Mouse (Mus musculus): Measurements from ENCODE around the gene Retsat.

Gene Retsat

DNA sequence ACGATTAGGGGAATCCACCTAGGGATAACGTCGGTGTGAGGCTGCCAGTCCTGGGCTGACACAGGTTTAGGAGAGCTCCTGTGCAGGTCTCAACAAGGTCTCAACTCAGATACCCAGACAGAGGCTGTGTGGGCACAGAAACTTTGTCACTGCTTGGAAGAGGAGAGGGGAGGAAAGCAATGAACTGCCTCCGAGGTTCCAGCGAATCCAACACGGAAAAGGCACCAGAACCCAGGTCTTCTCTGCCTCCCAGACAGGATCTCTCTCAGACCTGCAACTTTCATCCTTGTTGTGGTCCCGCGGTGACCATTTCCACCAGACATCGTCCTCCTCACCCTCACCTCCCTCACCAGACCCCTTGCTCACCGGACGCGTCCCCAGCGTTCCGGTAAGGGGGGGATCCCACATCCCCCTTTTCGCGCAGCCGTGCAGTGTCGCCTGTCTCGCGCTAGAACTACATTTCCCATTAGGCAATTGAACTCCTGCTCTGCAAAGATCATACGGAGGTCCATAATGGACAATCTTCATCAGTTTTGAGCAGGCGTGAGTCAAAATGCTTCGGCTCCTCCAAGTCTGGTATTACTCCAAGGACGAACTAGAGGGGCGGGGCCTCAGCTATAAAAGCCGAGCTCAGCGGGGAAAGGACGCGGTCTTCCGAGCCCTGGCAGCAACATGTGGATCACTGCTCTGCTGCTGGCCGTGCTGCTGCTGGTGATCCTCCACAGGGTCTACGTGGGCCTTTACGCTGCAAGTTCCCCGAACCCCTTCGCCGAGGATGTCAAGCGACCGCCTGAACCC, at the start of gene Retsat, which contains the start of gene Elmod3:
TSS of gene Retsat (plus strand) at position 520 of the 798 bp plus-strand sequence.
TSS of gene Elmod3 (minus strand) at position 458 of the 798 bp plus-strand sequence.
- peak; percentile 93 for DNase-seq

DNA sequence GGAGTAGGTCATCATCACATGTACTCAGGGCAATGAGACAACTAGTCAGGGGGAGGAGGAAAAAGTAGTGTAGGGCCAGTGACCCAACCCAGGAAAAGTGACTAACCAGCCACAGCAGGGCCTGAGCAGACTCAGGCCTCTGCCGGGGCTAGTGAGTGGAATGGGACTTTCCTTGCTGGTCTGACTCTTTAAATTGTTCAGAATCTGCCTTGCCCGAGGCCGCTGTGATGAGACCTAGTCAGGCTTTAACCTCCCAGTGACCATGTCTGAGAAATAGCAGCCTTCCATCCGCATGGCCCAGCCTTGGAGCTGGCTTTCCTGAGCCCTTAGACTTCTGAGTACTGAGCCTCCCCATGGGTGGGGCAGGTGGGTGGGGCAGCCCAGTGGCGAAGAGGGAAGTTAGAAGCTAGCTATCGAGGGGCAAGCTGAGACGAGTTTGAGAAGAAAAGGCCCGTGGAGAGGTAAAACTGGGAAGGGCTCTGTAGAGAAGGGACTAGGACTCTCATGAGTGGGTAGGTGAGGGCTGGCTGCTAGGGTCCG, 49.2 kb upstream of the Retsat start:
- DNase-seq = no peak

DNA sequence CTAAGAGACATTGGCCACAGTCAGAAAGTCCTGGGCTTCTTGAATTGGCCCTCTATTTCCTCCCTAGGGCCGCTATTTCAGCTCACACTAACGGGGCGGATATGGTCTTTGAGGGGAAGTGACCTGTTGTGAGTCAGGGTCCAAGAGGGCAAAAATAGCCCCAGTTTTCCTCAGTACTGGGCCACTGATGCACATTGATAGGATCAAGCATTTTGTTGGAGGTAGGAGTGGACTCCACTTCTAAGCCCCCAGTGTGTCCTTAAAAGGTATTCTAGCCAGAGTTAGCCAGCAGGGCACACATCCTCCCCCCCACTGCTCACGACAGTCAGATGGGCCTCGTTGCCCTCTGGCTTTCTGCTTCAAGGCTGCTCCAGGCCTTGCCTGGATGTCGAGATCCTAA, 48.2 kb upstream of the Retsat start:
- no peak for DNase-seq

DNA sequence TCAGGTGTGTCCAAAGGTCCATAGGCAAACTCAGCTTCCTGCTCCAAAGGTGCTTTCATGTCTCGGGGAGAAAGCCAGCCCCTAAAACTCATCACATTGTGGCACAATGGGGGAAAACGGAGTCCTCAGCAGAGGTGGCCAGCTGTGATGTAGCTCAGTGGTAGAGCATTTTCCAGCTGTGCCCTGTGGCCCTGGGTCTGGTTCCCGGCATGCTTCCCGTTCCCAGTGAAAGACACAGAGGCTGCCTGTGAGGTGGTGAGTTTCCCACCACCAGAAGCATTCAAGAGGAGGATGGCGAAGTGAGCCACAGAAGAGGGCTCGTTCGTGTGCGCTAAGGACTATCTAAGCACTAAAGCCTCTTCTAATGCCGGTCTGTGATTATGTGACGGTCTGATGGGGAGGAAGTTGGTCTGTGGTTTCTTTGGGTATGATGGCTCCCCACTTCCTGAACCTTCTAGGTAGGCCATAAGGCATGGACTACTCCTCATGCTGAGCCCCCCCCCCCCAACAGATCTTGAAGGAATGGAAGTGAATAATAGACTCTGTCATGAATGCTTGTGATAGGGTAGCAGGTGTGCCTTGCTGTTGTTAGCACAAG, 47.7 kb upstream of the Retsat start:
- no peak for DNase-seq

DNA sequence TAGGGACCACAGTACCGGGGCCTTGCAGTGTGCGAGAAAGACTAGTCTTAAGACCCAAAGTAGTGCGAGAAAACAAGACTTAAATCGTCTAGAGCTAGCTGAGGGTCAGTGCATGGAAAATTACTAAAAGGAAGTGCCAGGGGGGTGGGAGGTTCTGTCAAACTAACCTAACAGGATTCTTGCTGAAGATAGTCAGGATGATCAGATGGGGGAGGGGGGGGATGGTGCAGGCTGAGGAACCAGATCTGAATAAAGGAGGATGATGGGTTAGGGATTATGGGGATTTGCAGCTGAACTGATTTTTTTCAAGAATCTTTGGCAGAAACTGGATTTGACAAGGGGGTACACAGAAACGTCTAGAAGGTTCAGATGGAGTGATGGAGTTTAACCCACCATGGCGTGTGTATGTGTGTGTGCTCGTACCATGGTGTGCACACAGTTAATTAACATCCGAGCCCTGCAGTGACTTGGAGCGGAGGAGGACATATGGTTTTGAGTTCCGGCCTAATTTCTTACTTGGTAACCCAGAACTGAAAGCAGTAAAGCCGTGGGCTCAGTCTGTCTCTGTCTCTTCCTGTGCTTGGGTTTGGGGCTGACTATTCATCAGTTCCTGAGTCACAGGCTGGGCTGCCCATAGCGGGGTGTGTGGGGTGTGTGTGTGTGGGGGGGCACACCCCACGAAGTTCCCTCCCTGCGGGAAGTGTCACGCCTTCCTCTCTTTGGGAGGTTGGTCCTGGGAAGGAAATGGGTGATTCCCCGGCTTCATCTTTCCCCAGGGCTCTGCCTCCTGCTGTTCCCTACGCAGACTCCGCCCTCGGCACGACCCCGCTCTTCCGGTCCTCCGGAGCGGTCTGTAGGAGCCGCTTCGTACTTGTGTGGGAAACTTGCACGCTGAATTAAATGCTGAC, 45.9 kb upstream of the Retsat start:
- DNase-seq = no peak

DNA sequence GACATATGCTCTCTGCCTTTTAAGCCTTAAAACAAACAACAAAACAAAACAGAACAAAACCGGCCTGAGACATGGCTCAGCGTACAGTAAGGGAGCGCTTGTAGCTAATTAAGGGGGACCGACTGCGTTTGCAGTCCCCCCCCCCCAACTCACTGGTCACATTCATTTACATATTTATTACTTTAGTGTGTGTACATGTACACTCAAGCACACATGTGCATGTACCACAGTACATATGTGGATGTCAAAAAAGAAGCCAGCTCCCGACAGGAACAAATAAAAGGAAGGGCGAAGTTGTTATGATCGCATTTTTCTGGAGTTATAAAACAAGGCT, 45.2 kb upstream of the Retsat start:
- DNase-seq = no peak

DNA sequence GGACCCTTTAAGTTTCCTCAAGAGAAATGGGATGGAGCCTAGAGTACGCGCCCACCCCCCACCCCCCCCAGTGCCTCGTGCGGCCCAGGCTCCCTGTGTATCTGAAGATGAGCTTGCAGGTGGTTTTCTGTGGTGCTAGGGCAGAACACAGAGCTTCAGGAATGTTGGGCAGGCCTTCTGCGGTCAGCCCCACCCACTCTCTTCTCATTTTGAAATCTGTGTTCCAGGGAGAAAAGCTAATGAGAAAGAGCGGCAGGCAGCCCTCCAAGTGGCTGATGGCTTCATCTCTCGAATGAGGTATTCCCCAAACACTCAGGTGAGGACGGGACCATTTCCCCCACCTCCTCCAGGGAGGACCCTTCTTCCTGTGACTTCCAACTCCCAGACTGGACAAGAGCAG, 37.5 kb upstream of the Retsat start:
- DNase-seq = no peak

DNA sequence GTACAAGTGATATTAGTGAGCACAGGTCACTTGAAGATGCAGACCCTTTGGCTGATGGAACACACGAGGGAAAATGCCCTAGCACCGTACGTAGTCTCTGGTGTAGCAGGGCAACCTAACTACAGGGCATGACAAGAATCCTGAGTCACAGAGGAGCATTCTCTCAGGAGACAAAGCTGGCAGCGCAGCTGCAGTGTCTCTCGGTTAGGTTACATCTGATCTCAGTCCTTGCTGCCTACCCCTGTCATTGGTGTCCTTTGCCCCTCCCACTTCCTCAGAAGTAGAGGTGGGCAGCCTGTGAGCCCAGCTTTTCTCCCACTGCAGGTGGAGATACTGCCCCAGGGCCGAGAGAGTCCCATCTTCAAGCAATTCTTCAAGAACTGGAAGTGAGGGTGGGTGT, 35.8 kb upstream of the Retsat start:
- DNase-seq = no peak

DNA sequence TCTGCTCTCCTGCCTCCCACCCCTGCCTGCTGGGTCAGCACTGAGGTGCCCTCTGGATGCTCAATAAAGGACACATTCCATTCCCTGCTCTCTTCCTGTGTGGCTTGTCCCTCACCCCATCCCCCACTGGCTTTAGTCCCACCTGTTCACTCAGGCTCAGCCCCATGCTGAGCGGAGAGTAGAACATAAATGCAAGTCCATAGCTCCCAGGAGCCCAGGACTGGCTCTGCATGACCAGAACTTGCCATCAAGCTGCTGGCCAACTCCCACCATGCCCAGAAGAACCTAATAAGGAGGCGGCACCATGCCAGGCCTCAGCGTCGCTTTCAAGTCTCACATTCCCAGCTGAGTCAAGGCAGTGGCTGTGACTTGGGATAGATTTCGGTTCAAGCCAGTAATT, 35.4 kb upstream of the Retsat start:
- no peak for DNase-seq

DNA sequence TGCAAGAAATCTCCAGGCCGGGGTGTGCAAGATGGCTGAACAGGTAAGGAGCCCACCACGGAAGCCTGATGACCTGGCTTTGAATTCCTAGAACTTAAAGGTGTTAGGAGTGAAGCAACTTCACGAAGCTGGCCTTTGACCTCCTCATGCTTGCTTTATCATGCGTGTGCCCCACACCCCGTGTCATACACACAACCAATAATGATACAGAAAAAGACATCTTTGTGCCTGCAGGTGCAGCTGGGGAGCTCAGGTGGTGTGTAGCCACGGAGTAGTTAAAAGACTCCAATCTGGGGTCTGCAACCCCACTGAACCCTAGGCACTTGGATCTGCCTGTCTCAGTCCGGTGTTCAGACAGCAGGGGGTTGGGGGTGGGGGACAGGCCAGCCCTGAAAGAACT, 32.8 kb upstream of the Retsat start:
- DNase-seq = no peak

DNA sequence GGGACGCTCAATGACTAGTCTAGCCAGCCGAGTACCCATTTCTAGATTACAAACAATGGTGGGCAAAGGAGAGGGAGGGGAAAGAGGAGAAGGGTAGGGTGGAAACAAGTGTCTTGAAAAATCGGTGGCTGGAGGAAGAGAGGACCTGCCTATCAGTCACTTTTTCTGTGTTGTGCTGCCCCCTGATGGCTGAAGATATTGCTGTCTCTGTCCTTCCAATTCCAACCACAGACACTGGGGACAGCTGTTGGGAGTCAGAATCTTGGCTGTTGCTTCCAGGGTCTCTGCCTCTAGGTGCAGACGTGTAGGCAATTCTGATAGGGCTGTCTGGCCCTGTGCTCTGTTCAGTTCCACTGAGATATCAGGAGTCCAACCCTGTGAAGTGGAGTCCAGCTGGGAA, 32.2 kb upstream of the Retsat start:
- peak; percentile 77 for DNase-seq

DNA sequence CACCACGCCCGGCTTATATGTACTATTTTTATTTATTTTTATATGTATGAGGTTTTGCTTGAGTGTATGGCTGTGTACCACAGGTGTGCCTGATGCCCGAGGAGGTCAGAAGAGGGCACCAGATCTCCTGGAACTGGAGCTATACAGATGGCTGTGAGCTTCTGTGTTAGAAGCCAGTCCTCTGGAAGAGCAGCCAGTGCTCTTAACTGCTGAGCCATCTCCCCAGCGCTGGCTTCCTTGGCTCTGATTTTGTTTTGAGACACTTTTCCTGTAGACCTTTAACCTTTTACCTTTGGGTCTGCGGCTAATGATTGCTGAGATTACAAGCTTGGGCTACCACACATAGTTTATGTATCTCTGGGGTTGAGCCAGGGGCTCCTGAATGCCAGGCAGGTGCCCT, 30.8 kb upstream of the Retsat start:
- no peak for DNase-seq

DNA sequence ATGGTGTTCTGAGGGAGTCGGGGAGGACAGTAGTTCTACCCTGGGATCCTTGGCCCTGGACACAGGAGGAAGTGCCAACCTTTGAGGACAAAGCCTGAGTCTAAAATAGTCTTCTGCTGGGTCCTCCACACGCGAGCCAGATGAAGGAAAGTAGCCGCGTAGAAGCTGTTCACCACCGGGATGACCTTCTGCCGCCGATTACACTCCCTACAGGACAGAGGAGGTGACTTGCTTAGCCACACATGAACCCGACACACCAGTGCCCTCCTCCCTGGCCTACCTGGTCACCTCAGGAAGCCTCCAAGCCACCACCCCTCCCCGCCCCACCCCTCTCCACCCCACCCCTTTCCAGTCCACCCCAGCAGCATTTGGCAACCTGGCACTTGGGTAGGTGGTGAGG, 29.5 kb upstream of the Retsat start:
- no peak for DNase-seq

DNA sequence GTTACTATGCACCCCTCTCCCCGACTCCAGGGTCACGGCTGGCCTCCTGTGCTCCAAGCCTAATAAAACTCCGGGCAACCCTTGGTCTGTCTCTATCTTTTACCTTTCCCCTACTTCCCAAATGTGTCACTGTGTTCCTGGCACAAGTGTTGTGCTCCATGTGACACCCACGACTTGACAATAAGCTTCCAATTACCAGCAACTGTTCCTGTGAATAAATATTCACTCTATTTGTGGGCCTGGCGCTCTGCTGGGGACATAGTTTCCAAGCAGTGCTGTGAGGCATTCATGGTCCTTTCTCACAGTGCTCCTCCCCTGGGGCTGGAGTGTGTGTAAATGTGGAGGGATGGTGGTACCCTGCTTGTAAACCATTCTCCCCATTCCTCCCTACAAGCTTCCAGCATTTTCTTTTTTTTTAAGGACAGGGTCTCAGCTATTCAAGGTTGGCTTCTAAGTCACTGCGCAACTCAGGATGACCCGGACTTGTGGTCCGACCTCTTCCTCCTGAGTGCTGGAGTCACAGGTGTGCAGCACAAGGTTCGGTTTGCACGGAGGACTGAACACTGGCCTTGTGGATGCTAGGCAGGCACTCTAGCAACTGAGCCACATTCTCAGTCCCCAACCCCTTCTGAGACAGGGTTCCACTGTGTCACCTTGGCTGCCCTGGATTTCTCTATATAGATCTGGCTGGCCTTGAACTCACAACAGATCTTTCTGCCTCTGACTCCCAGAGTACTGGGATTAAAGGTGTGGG, 27.5 kb upstream of the Retsat start:
- no peak for DNase-seq

DNA sequence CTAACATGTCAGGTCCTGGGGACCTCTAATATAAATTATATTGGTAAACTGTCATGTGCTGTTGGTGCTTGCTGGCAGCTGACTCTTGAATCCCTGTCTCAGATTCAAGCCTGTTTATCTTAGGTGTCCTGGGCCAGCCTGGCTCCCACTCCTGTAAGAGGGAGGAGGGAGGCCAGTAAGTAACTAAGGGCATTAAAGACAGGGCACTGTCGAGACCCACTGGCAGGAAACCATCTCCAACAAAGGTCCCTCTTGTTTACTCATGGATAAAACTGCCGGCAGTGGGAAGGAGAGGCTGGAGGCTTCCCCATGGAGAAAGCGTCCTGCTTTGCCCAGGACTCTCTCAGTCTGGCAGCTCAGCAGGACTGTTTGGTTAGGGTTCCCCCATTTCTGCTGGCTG, 26.4 kb upstream of the Retsat start:
- DNase-seq = no peak

DNA sequence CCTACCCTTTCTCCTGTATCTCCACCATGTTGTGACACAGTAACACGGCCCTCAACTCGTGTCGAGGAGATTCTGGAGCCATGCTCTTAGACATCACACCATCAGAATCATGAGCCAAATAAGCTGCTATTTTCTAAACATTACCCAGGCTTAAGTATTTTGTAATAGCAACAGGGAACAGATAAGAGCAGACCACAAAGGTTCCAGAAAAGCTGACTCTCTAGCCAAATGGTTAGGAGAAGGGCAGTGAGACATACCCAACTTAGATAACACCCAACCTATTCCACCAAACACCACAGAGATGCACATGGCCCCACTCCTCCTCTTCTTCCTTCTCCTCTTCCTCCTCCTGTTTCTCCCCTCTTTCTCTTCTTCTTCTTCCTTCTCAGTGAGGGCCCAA, 22.2 kb upstream of the Retsat start:
- no peak for DNase-seq

DNA sequence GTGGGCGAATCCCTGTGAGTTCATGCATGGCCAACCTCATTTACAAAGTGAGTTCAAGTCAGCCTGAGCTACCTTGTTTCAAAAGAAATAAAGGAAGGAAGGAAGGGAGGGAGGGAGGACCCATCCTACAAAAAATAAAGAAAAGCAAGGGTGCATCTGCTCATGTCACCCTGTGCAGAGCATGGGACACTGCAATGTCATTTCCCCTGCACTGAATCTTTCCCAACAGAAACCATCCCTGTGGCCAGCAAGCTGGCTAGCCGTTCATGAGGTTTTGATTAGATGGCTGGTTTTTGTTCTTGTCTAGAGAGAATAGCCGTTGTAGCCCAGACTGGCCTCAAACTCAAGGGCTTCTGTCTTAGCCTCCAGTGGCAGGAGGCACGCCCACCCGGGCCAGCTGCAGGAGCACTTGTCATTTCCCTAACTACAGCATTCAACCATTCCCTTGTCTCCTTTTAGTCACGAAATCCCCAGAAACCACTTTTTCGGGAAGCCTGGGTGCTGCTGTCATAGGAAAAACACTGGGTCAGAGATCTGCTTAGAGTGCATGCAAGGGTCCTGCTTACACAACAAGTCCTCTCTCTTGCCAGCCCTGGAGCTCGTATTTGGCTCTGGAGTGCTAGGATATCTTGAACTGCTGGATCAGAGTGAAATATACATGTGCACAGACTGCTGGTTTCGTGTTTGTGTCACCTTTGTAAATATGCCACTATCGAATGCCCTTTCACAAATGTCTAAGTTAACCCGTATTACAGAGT, 16.5 kb upstream of the Retsat start:
- no peak for DNase-seq

DNA sequence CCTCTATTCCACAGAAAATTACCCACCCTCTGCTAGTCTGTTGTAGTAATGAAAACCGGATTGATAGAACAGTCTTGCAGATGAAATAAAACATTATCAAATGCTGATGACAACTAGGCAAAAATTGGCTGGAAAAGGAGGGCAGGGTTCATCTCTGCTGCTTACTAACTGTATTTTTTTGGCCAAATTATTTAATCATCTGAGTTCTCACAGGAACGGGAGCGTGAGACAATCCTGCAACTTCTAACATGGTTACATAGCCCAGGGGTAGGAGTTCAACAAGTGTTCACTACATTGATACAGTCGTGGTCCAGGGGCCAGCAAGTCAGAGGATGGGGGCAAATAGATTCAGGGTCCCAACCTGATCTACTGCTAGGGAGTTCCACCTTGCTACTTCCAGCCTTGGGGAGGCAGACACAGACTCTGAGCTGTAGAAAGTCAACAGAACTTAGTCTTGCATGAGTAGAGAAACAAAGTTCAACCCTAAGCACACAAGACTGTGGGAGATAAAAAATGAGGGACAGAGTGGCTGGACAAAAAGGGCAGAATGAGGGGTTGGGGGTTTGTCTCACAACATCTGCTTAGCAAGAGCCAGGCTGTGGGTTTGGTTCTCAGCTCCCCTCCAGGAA, 14.9 kb upstream of the Retsat start:
- no peak for DNase-seq

DNA sequence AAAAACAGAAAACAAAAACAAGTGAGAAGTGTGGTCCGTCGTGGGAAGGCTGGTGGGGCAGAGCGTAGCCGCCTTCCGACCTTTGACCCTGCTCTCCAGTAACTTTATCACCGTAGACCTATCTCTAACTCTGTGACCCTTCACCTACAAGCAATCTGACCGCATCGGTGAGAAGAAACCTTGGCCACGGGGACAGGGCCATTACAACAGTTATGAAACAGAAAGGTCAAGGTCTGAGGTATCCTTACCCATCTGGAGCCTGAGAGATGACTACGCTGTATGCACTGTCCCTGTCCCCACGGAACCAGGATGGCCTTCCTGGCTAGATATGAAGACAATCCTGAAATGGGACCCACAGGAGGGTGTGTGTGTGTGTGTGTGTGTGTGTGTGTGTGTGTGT, 14.1 kb upstream of the Retsat start:
- no peak for DNase-seq

DNA sequence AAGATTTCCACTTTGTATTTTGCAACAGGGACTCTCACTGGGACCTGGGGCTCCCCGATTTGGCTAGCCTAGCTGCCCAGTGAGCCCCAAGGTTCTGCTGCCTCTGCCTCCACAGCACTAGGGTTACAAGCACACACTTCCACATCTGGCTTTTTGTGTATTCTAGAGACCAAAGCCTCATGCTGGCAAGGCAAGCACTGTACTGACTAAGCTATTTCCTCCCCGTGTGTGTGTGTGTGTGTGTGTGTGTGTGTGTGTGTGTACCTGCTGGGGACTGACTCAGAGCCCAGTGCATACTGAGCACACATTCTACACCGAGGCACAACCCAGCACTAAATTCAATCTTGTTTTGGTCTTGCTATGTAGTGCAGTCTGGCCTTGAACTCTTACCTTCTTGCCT, 11.6 kb upstream of the Retsat start:
- DNase-seq = no peak

DNA sequence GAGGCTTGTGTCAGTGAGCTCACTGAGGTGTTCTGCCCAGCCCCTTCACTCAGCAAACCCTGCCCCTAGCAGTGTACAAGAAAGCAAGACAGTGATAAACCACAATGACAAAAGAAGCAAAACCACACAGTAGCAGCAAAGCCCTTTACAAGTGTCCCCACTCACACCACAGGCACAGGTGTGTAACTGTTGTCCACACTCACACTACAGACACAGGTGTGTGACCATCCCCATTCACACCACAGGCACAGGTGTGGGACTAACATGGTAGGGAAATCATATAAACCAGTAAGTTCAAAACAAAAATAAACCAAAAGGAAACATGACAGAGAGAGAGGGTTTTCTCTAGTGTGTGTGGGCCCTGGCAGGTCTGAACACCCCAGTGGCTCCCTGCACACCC, 10.0 kb upstream of the Retsat start:
- DNase-seq = no peak

DNA sequence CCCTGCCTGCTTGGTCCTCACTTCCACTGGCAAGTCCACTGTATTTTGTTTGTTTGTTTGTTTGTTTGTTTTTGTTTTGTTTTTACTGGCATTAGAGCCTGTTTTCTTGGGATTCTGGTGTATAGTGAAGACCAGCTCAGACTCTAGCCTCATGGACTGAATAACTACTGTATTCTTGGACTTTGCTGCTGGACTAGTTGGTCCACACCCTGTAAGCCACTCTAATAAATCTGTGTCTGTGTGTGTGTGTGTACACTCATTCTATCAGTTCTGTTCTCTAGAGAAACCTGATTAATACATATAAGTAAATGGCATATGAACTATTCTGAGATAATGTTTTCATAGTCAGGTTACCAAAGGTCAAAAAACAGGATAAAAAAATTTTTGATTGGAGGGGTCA, 8.2 kb upstream of the Retsat start:
- DNase-seq = no peak
